Mouse (Mus musculus): Measurements from ENCODE around the gene Itga9.

DNA sequence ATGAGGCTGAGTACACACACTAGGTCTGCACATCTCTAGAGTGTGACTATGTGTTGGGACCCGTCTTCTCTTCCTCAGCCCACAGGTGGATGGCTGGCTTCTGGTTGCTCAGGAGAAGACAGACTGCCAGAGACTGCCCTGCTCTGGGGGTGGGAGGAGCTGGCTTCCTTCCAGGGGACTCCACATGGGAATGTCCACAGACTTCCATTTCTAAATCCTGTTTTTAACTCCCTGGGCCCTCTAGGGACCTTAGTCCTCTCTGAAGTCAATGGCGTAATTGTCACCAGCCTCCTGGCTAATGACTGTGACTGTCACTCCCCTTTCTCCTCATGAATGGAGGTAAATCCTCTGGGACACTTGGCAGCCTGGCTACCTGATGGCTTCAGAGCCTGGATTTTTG lies 45.4 kb downstream of the Itga9 start:
- TF ChIP-seq CTCF (conservative IDR thresholded peaks at IDR 0.05; ENCODE audit: insufficient read depth, insufficient read length, low read depth, low read length) (no peak), POLR2A (IDR thresholded peaks at IDR 0.05; ENCODE audit: low read depth, low read length) (no peak)
